17 mouse cellular contexts compared by ENCODE assay signal in the genomic region with DNA sequence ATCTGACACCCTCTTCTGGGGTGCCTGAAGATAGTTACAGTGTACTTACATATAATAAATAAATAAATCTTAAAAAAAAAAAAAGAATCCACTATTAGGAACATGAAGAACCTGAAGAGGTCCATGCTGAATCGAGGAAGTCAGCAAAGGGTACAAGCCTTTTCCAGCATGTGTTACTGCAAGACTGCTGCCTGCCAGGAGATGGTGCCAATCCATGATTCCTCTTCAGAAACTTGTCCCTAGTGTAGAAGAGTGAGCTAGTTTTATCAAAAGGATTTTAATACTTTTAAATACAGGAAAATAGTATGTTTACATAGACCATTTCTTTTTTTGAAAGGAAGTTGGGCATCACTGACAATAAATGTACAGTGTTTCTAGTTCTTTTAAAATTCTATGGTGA. TPM values are rescaled to one million over a fixed set of nuclear protein-coding genes. Genes with fewer than 3 reads are reported as not detected.
A peak's percentile ranks its signal among the peaks of the same experiment; 100 is the strongest.
DNase-seq lines count a peak whose midpoint lies in the region; ATAC-seq and TF ChIP-seq lines count a peak whose summit lies in the region.
"Had no signal": no experiment of that assay in that cellular context is flagged by ENCODE, and none has a peak within 500 bp of the region (broad histone marks: within the 10 kb centered on the region; RNA-seq: fewer than 3 reads in every experiment).

No protein-coding gene starts in this region.

- peak; percentile 37; the same call in 1 of the 2 replicates for TF ChIP-seq CTCF in gastrocnemius, adult 2 months (IDR thresholded peaks at IDR 0.05)
- peak; percentile 44 for TF ChIP-seq CTCF in left cerebral cortex, adult 2 months (IDR thresholded peaks at IDR 0.05)
- TF ChIP-seq CTCF in E14TG2a.4 (conservative IDR thresholded peaks at IDR 0.05; ENCODE audit: low read length) = peak; percentile 18

- no peak overlapping the region for H3K27ac ChIP-seq in gastrocnemius, adult 2 months
- H3K27ac ChIP-seq in left cerebral cortex, adult 2 months = no peak overlapping the region
- H3K27ac ChIP-seq: embryonic facial prominence, embryonic 15.5 days; heart, embryonic 15.5 days; kidney, embryonic 15.5 days; liver, embryonic 15.5 days; neural tube, embryonic 15.5 days had no signal

- no peaks in the 10 kb centered on the region for H3K36me3 ChIP-seq in E14TG2a.4 (ENCODE audit: insufficient read depth, low read length)
- H3K36me3 ChIP-seq: embryonic facial prominence, embryonic 15.5 days; heart, embryonic 15.5 days; kidney, embryonic 15.5 days; liver, embryonic 15.5 days; neural tube, embryonic 15.5 days had no signal

- no peaks in the 10 kb centered on the region for H3K27me3 ChIP-seq in E14TG2a.4 (ENCODE audit: insufficient read depth, low read length)
- H3K27me3 ChIP-seq: embryonic facial prominence, embryonic 15.5 days; heart, embryonic 15.5 days; kidney, embryonic 15.5 days; liver, embryonic 15.5 days; megakaryocyte, embryonic 14.5 days; neural tube, embryonic 15.5 days had no signal

- H3K4me3 ChIP-seq in gastrocnemius, adult 2 months = no peak overlapping the region
- no peak overlapping the region for H3K4me3 ChIP-seq in left cerebral cortex, adult 2 months
- H3K4me3 ChIP-seq in E14TG2a.4 (replicated peaks; ENCODE audit: low read length) = no peak overlapping the region
- H3K4me3 ChIP-seq: embryonic facial prominence, embryonic 15.5 days; heart, embryonic 15.5 days; kidney, embryonic 15.5 days; liver, embryonic 15.5 days; megakaryocyte, embryonic 14.5 days; neural tube, embryonic 15.5 days had no signal

- intact Hi-C loops in gastrocnemius, adult 2 months (cut with DNase I) = no loop called here
- intact Hi-C loops in left cerebral cortex, adult 2 months (cut with DNase I) = no loop called here
- intact Hi-C loops in left cerebral cortex, postnatal 10 days (cut with DNase I) = no loop called here

- 0 out of 2 replicates have a peak, but pooled peaks have one; percentile 45 for ATAC-seq in common myeloid progenitor, adult 5-6 weeks (replicated peaks; ENCODE audit: low read depth, poor library complexity, severe bottlenecking)
- ATAC-seq: forebrain, embryonic 14.5 days had no signal

- H3K9me3 ChIP-seq in E14TG2a.4 (ENCODE audit: low read length) = no peaks in the 10 kb centered on the region
- H3K9me3 ChIP-seq: embryonic facial prominence, embryonic 15.5 days; heart, embryonic 15.5 days; kidney, embryonic 15.5 days; liver, embryonic 15.5 days; megakaryocyte, embryonic 14.5 days; neural tube, embryonic 15.5 days had no signal

- DNase-seq in gastrocnemius, adult 2 months = no peak
- DNase-seq in gastrocnemius, adult 8-10 months (ENCODE audit: low spot score in 2 of 2) = no peak
- DNase-seq in left cerebral cortex, adult 2 months (ENCODE audit: extremely low spot score in 1 of 2, low spot score in 2 of 2) = no peak
- DNase-seq in left cerebral cortex, adult 9 months (ENCODE audit: low spot score in 2 of 2) = no peak
- no peak for DNase-seq in left cerebral cortex, postnatal 10 days (ENCODE audit: extremely low spot score in 1 of 2, low spot score in 2 of 2)
- DNase-seq: adrenal gland, adult 8-10 months; gastrocnemius, postnatal 25 days; thymus, postnatal 36 days had no signal

- H3K4me1 ChIP-seq in E14TG2a.4 (replicated peaks; ENCODE audit: low read depth, low read length) = peaks cover 52% of the 10 kb centered on the region
- H3K4me1 ChIP-seq: embryonic facial prominence, embryonic 15.5 days; heart, embryonic 15.5 days; kidney, embryonic 15.5 days had no signal

RNA-seq across cellular contexts. Expression of a gene that starts 14.5 kb away (rescaled TPM):
- total RNA-seq in gastrocnemius, adult 2 months (2021) = 10 to 100 TPM; 10.8 to 10.9 TPM
- total RNA-seq in gastrocnemius, adult 8-10 months (2022) = 10 to 100 TPM in 2 of 4 experiments, 1 to 10 TPM in 2; 3.2 to 17.3 (median 9.1) TPM
- total RNA-seq in left cerebral cortex, adult 2 months (2021) = 100 to 1,000 TPM; 352 to 374 TPM
- 24.6 and 28.1 TPM in 2 replicates for total RNA-seq in common myeloid progenitor, adult 5-6 weeks (2017)
- total RNA-seq in left cerebral cortex, postnatal 10 days (2021) = 100 to 1,000 TPM; 446 to 493 TPM

Comparison
In these comparisons a context has a peak if more than half of its experiments do, and no peak if none do; other contexts are left out.
1. RNA of a gene that starts 14.5 kb away (total RNA-seq): 446 to 493 TPM in left cerebral cortex, postnatal 10 days and 352 to 374 TPM in left cerebral cortex, adult 2 months; 24.6 to 28.1 TPM in common myeloid progenitor, adult 5-6 weeks, 3.2 to 17.3 TPM in gastrocnemius, adult 8-10 months and 10.8 to 10.9 TPM in gastrocnemius, adult 2 months; every median in the first group is over 10 times any median in the second.
2. Peak in every context shown above with its lines, with median percentiles within 50 percentile points of each other: CTCF ChIP-seq.